Mouse (Mus musculus) liver, embryonic 15.5 days (tissue): ENCODE data around the gene Wwp2. TPM values are rescaled to one million over a fixed set of nuclear protein-coding genes. Genes with fewer than 3 reads are reported as not detected.

ENCODE experiments used
- ATAC-seq: fragments of 200-750 bp; cut with Nextera tagmentation; 2 replicates; pipeline ENCODE4 v1.8.0; 2017; ENCODE audit warnings: moderate number of reproducible peaks, mild to moderate bottlenecking, moderate library complexity; ENCODE audit not compliant: insufficient read depth
- H3K27ac ChIP-seq: fragments of 300-500 bp; sonication (generic); replicated peaks from 2 replicates; pipeline ENCODE4 v1.5.1; 2015; ENCODE audit warnings: mild to moderate bottlenecking, inconsistent platforms
- H3K27me3 ChIP-seq: fragments of 300-500 bp; sonication (generic); 2 replicates; pipeline ENCODE4 v1.6.1; 2015; ENCODE audit warnings: mild to moderate bottlenecking, inconsistent platforms
- H3K36me3 ChIP-seq: fragments of 300-500 bp; sonication (generic); replicated peaks from 2 replicates; pipeline ENCODE4 v1.6.1; 2015; ENCODE audit warnings: moderate library complexity, mild to moderate bottlenecking, inconsistent platforms
- H3K4me1 ChIP-seq: fragments of 300-500 bp; sonication (generic); replicated peaks from 2 replicates; pipeline ENCODE4 v1.6.1; 2015; ENCODE audit warnings: inconsistent platforms
- H3K4me2 ChIP-seq: fragments of 300-500 bp; sonication (generic); 2 replicates; pipeline ENCODE4 v1.6.1; 2015; ENCODE audit warnings: moderate library complexity, mild to moderate bottlenecking, inconsistent platforms
- H3K4me3 ChIP-seq: fragments of 300-500 bp; sonication (generic); replicated peaks from 2 replicates; pipeline ENCODE4 v1.5.1; 2015; ENCODE audit warnings: mild to moderate bottlenecking, inconsistent platforms
- H3K9ac ChIP-seq: fragments of 300-500 bp; sonication (generic); 2 replicates; pipeline ENCODE4 v1.6.1; 2015; ENCODE audit warnings: moderate library complexity, mild to moderate bottlenecking, inconsistent platforms
- H3K9me3 ChIP-seq: fragments of 300-500 bp; sonication (generic); replicated peaks from 2 replicates; pipeline ENCODE4 v1.6.1; 2016; ENCODE audit warnings: inconsistent platforms
- WGBS: fragments of 180-500 bp; shearing (Covaris S2); methylation state at CpG from one replicate; pipeline ENCODE4 v1.1.7; 2015; ENCODE audit warnings: mixed read lengths; ENCODE audit not compliant: insufficient replicate concordance; 5-methylcytosine and 5-hydroxymethylcytosine counted together
- polyA plus RNA-seq: library from polyadenylated mRNA; unstranded; fragments of >200 nt; fragmentation: Nextera tagmentation; extraction: Ambion mirVana; gene quantifications from 2 replicates; pipeline ENCODE4 v1.2.1, GENCODE M21; 2015

The Wwp2 gene
- polyA plus RNA-seq, 1 experiment from 2014 or later = 32.3 TPM

DNA sequence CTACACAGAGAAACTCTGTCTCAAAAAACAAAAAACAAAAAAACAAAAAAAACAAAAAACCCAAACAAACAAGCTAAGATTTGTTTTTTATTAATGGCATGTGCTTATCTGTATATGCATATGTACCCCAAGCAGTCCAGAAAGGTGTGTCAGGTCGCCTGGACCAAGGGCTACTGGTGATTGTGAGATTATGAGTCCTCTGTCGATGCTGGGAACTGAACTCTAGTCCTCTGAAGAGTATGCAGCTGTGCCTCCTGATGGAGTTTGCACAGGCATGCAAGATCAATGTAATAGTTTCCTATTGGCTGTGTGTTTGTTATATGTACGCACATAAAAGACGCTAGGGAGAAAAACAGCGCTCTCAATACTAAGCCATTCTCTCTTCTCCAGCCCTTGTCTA lies 74.0 kb downstream of the Wwp2 start:
- 69% methylated on average over 5 of the region's 5 CpGs for WGBS
- no peak overlapping the region for H3K4me2 ChIP-seq
- peaks cover 24% of the 10 kb centered on the region for H3K36me3 ChIP-seq
- ATAC-seq = no peak
- no peaks in the 10 kb centered on the region for H3K9me3 ChIP-seq
- H3K9ac ChIP-seq = no peak overlapping the region
- H3K27ac ChIP-seq = no peak overlapping the region
- H3K27me3 ChIP-seq = no peaks in the 10 kb centered on the region
- H3K4me3 ChIP-seq = no peak overlapping the region
- H3K4me1 ChIP-seq = peaks cover 8% of the 10 kb centered on the region

DNA sequence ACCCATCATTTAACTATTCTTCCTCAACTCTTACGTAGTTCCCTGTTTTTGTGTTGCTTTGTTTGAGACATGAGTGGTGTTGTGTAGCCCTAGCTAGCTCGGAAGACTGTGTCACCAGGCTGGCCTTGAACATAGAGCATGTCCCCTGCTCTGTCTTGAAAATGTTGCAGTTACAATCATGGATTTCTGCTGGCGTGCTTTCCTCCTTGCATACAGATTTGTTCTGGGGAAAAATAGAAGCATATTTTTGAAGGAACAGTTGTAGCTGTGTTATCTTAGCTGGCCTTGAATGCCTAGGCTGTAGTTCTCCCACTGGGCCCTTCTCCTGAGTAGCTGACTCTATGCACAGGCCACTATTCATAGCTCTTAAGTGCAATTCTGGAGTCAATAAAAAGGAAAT lies 74.6 kb downstream of the Wwp2 start:
- ATAC-seq = no peak
- no peak overlapping the region for H3K9ac ChIP-seq
- no peaks in the 10 kb centered on the region for H3K9me3 ChIP-seq
- H3K4me1 ChIP-seq = peaks cover 4% of the 10 kb centered on the region
- no peaks in the 10 kb centered on the region for H3K27me3 ChIP-seq
- no peak overlapping the region for H3K4me3 ChIP-seq
- WGBS = 81% methylated on average over 3 of the region's 3 CpGs
- H3K4me2 ChIP-seq = no peak overlapping the region
- H3K36me3 ChIP-seq = peaks cover 24% of the 10 kb centered on the region
- no peak overlapping the region for H3K27ac ChIP-seq

DNA sequence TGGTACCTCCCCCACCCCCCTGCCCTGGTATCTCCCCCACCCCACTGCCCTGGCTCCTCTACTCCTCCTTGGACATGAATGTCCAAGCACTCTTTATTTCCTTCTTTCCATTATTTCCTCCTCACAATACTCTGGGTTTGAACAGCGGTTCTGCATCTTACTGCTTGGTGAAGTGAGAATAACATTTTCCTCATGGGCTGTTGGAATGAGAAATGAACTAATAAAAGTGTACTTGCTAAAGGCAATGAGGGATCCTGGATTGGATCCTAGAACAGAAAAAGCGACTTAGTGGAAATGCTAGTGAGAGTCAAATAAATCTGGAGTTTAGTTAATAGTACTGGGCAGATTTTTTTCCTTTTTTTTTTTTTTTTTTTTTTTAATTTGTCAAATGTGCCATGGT lies 77.1 kb downstream of the Wwp2 start:
- ATAC-seq = no peak
- no peaks in the 10 kb centered on the region for H3K9me3 ChIP-seq
- no peak overlapping the region for H3K4me3 ChIP-seq
- H3K9ac ChIP-seq = no peak overlapping the region
- no peaks in the 10 kb centered on the region for H3K27me3 ChIP-seq
- no peak overlapping the region for H3K27ac ChIP-seq
- H3K4me2 ChIP-seq = no peak overlapping the region
- H3K4me1 ChIP-seq = peaks cover 4% of the 10 kb centered on the region
- WGBS = 83% methylated on average over 2 of the region's 2 CpGs
- H3K36me3 ChIP-seq = peaks cover 7% of the 10 kb centered on the region

DNA sequence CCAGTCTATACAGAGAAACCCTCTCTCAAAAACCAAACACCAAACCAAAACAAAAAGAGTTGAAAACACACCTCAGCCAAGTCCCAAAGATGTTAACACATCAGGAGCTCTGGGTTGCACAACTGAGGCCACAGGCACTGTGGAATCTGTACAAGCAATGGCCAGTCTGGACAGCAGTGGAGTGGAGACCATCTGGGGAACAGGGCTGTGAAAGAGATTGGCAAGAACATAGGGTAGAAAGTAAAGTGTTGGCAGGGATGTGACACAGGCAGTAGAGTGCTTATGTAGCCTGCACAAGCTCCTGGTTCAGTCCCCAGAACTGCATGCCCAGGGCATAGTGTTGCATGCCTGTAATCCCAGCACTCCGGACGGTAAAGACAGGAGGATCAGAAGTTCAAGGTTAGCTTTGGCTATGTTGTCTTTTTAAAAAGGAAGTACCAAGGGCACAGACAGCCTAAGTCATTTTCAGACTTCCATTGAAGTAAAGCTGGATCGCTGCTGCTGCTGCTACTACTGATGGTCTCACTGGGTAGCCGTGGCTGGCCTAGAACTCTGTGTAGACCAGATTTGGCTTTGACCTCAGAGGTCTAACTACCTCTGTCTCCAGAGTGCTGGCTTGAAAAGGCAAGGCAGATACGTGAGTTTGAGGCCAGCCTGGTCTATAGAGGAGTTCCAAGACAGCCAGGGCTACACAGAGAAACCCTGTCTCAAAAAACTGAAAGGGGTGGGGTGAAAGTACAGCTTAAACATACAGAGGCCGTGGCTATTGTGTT lies 79.0 kb downstream of the Wwp2 start:
- Histone ChIP-seq H3K27me3 (no peaks in the 10 kb centered on the region), H3K9ac (no peak overlapping the region), H3K36me3 (peaks cover 16% of the 10 kb centered on the region), H3K4me1 (peaks cover 4% of the 10 kb centered on the region), H3K4me2 (no peak overlapping the region), H3K27ac (no peak overlapping the region), H3K4me3 (no peak overlapping the region), H3K9me3 (no peaks in the 10 kb centered on the region)
- WGBS = 79% methylated on average over 6 of the region's 6 CpGs
- ATAC-seq = no peak

DNA sequence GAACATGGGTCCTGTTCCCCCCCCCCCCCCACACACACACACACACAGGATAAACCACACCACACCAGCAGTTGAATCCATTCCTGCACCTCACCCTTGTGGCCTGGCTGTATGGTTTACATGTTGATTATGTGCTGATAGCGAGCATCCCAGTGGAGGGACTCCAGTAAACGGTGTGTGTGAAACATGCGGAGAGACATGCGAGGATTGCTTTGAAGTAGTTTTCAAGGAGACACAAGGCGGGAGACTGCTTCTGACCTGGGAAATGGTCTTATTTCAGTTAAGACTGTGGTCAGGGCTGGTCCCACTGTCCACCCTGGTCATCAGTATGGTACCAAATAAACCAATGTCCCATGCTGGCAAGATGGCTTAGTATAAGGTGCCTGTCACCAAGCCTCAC lies 82.6 kb downstream of the Wwp2 start:
- H3K9me3 ChIP-seq = no peaks in the 10 kb centered on the region
- no peak overlapping the region for H3K4me3 ChIP-seq
- H3K27me3 ChIP-seq = no peaks in the 10 kb centered on the region
- H3K27ac ChIP-seq = no peak overlapping the region
- WGBS = 86% methylated on average over 5 of the region's 5 CpGs
- H3K4me1 ChIP-seq = no peaks in the 10 kb centered on the region
- no peak overlapping the region for H3K4me2 ChIP-seq
- H3K9ac ChIP-seq = no peak overlapping the region
- peaks cover 16% of the 10 kb centered on the region for H3K36me3 ChIP-seq
- ATAC-seq = no peak

DNA sequence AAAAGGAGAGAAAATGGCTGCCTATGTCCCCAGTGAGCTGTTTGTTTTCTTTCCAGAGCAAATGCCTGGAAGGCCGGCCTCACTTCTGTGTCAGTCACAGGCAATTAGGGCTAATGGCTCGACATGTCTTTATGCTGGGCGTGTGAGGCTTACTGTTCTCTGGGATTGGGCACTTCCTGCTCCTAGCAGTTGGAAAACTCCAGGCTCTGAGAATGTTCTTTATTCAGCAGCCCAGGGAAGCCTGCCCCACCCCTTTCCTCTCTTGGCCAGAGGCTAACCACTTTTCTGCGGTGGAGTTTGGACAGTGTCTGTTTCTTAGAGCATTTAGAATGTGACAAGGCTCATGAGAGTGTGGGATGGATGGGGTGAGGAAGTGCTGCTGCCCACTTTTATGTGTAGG lies 83.7 kb downstream of the Wwp2 start:
- Histone ChIP-seq H3K36me3 (peaks cover 16% of the 10 kb centered on the region), H3K27me3 (no peaks in the 10 kb centered on the region), H3K4me1 (0 out of 2 replicates have a peak, but pooled peaks cover 3% of the 10 kb centered on the region), H3K4me3 (no peak overlapping the region), H3K4me2 (no peak overlapping the region), H3K9me3 (no peaks in the 10 kb centered on the region), H3K27ac (no peak overlapping the region), H3K9ac (no peak overlapping the region)
- WGBS = 36% methylated on average over 4 of the region's 4 CpGs
- no peak for ATAC-seq

DNA sequence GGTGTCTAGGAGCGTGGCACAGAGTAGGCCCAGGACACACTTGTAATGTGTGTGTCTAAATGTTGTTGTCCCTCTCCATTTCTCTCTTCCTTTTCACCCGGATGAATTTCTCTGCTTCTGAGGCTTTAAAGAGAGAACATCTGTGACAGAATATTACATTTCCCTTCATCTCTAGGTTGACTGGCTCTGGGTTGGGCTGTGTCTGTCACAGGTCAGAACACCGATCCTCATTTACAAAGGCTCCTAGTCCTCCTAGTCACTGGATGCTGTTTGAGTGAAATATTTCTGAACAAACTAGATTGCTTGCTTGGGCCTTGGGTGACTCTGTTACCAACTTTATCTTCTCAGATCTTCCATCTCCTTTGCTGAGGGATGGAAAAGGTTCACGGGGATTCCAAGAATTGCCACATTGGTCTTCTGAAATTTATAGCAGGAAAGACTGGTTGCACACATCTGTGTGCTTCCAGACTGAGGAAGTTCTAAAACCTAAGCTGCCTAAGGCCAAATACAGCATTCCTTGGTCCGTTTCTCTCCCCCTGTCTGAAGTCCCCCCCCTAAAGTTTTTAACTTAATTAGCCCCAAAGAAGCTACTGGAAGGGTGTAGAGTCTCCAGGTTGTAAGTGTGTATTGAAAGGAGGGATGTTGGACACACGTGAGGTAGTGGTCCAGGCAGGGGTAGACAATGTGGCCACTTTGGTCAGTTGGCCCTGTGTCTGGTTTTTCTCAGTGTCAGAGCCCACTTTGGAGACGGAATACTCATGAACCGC lies 85.8 kb downstream of the Wwp2 start:
- no peak for ATAC-seq
- Histone ChIP-seq H3K4me1 (0 out of 2 replicates have a peak, but pooled peaks cover 3% of the 10 kb centered on the region), H3K4me2 (no peak overlapping the region), H3K9ac (no peak overlapping the region), H3K4me3 (no peak overlapping the region), H3K27ac (no peak overlapping the region), H3K9me3 (no peaks in the 10 kb centered on the region), H3K27me3 (no peaks in the 10 kb centered on the region), H3K36me3 (peaks cover 16% of the 10 kb centered on the region)
- 64% methylated on average over 8 of the region's 8 CpGs for WGBS

DNA sequence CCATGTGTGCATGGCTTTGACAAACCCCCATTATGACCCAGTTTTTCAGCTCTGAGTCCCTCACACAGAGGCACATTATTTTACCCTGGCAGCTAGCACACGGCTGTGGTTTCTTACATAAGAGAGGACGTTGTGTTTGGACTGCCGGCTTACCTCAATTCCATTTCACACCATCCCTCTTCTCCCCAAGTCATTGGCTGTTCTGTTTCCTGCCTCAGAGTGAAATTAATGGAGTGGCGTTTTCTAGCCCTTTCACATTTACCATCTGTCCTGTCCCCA lies 86.3 kb downstream of the Wwp2 start:
- no peak overlapping the region for H3K4me3 ChIP-seq
- no peak overlapping the region for H3K27ac ChIP-seq
- H3K9me3 ChIP-seq = no peaks in the 10 kb centered on the region
- H3K36me3 ChIP-seq = peaks cover 16% of the 10 kb centered on the region
- H3K9ac ChIP-seq = no peak overlapping the region
- no peaks in the 10 kb centered on the region for H3K27me3 ChIP-seq
- WGBS = 54% methylated on average over 4 of the region's 4 CpGs
- H3K4me2 ChIP-seq = no peak overlapping the region
- no peak for ATAC-seq
- H3K4me1 ChIP-seq = 0 out of 2 replicates have a peak, but pooled peaks cover 3% of the 10 kb centered on the region

DNA sequence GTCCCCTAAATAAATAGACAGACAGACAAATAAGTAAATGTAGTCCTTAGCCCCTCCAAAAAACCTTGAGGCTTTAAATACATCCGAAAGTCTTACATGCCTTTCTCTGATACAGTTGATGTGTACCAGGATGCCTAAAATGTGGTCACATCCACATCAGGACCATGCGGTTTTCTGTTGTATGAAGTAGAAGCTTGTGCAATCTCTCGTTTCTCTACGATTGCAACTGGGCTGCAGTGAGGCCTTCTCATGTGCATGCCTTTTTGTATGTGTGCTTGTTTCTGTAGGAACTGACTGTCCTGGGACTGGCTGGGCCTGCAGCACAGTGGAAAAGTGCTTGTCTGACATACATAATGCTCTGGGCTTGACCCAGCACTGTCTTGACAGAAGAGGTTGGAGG lies 88.4 kb downstream of the Wwp2 start:
- Histone ChIP-seq H3K27me3 (no peaks in the 10 kb centered on the region), H3K9ac (no peak overlapping the region), H3K4me3 (no peak overlapping the region), H3K27ac (no peak overlapping the region), H3K9me3 (no peaks in the 10 kb centered on the region), H3K4me1 (0 out of 2 replicates have a peak, but pooled peaks cover 3% of the 10 kb centered on the region), H3K4me2 (no peak overlapping the region), H3K36me3 (no peaks in the 10 kb centered on the region)
- WGBS = 66% methylated on average over 4 of the region's 4 CpGs
- no peak for ATAC-seq

DNA sequence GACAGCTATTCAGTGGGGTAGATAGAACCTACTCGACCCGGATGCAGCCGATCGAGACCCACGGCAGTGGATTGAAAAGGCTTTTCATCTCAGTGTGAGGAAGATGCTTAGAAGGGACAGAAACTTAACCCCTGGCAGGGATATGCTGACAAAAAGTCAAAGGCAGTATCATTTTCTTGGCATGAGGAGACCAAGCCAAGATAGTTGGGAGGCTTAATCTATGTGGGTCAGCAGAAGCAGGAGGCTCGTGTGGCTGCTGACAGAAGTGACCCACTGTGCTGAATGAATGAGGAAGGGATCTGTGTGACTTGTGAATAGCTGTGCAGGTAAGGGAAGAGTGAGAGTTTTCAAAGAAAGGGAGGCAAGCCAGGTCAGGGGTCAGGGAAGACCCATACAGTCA lies 92.6 kb downstream of the Wwp2 start:
- H3K9ac ChIP-seq = no peak overlapping the region
- no peaks in the 10 kb centered on the region for H3K9me3 ChIP-seq
- ATAC-seq = no peak
- no peaks in the 10 kb centered on the region for H3K27me3 ChIP-seq
- H3K27ac ChIP-seq = no peak overlapping the region
- H3K4me2 ChIP-seq = no peak overlapping the region
- 85% methylated on average over 6 of the region's 6 CpGs for WGBS
- H3K4me1 ChIP-seq = 0 out of 2 replicates have a peak, but pooled peaks cover 2% of the 10 kb centered on the region
- H3K4me3 ChIP-seq = no peak overlapping the region
- H3K36me3 ChIP-seq = peaks cover 11% of the 10 kb centered on the region; the same call in 1 of the 2 replicates

DNA sequence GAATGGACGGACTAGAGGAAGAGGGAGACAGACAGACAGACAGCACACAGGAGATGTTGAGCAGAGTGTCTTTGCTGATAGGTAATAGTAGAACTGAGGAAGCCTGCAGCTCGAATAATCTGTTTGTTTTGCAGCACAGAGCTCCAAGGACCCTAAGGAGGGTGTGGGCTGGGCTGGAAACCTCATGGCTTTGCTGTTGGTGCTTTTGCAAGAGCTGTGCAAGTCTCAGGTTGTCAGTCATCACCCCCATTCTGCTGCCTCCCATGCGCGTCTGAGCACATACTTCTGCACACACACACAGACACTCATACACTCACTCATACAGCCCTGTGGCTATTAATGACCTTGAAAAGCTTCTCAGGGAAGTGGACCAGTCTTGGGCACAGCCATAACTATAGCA lies 101.3 kb downstream of the Wwp2 start:
- H3K4me1 ChIP-seq = no peaks in the 10 kb centered on the region; the same call in 1 of the 2 replicates
- 66% methylated on average over 4 of the region's 4 CpGs for WGBS
- no peaks in the 10 kb centered on the region for H3K27me3 ChIP-seq
- peaks cover 54% of the 10 kb centered on the region for H3K36me3 ChIP-seq
- H3K9ac ChIP-seq = no peak overlapping the region
- H3K4me3 ChIP-seq = no peak overlapping the region
- H3K4me2 ChIP-seq = no peak overlapping the region
- H3K27ac ChIP-seq = no peak overlapping the region
- no peak for ATAC-seq
- no peaks in the 10 kb centered on the region for H3K9me3 ChIP-seq
